Mouse (Mus musculus): ENCODE measurements at regions not wholly inside any gene's neighbourhood (a gene's known extent, or its start where the extent isn't known, plus 50 kb on each side); places are given as distances from the start of the nearest gene placed in this dataset.

GRCm38 (mm10) chr12:10873716-10874401 lies 277.0 kb downstream of the Kcns3 start:
- Histone ChIP-seq H3K9ac (replicated peaks; ENCODE audit: low read length) (no peak overlapping the region), H3K4me1 (ENCODE audit: insufficient read depth, low read length) (no peaks in the 10 kb centered on the region), H3K36me3 (ENCODE audit: insufficient read depth, low read length) (no peaks in the 10 kb centered on the region), H3K9me3 (ENCODE audit: low read length) (no peaks in the 10 kb centered on the region), H3K4me2 (replicated peaks; ENCODE audit: low read depth, low read length) (no peak overlapping the region), H3K27me3 (ENCODE audit: insufficient read depth, low read length) (no peaks in the 10 kb centered on the region), H3K4me3 (ENCODE audit: low read length) (no peak overlapping the region), H3K27ac (ENCODE audit: low read length) (no peak overlapping the region)
- WGBS, result 86% methylated on average over 4 of the region's 4 CpGs
- no peak for ATAC-seq (ENCODE audit: low FRiP score, low TSS enrichment)

- H3K4me2 ChIP-seq (replicated peaks; ENCODE audit: low read depth, low read length), result no peak overlapping the region
- no peaks in the 10 kb centered on the region for H3K4me1 ChIP-seq (ENCODE audit: insufficient read depth, low read length)
- H3K36me3 ChIP-seq (ENCODE audit: insufficient read depth, low read length), result no peaks in the 10 kb centered on the region
- no peak overlapping the region for H3K27ac ChIP-seq (ENCODE audit: low read length)
- H3K9me3 ChIP-seq (ENCODE audit: low read length), result no peaks in the 10 kb centered on the region
- H3K27me3 ChIP-seq (ENCODE audit: insufficient read depth, low read length), result no peaks in the 10 kb centered on the region
- H3K4me3 ChIP-seq (ENCODE audit: low read length), result no peak overlapping the region
- WGBS, result 77% methylated on average over 15 of the region's 15 CpGs
- no peak overlapping the region for H3K9ac ChIP-seq (replicated peaks; ENCODE audit: low read length)
- ATAC-seq (ENCODE audit: low FRiP score, low TSS enrichment), result no peak
Measured at GRCm38 (mm10) chr12:10867674-10868635, 282.9 kb downstream of the Kcns3 start.

GRCm38 (mm10) chr12:10866907-10867538 lies 283.8 kb downstream of the Kcns3 start:
- Histone ChIP-seq H3K4me2 (replicated peaks; ENCODE audit: low read depth, low read length) (no peak overlapping the region), H3K36me3 (ENCODE audit: insufficient read depth, low read length) (no peaks in the 10 kb centered on the region), H3K9ac (replicated peaks; ENCODE audit: low read length) (no peak overlapping the region), H3K4me1 (ENCODE audit: insufficient read depth, low read length) (no peaks in the 10 kb centered on the region), H3K27me3 (ENCODE audit: insufficient read depth, low read length) (no peaks in the 10 kb centered on the region), H3K27ac (ENCODE audit: low read length) (no peak overlapping the region), H3K9me3 (ENCODE audit: low read length) (no peaks in the 10 kb centered on the region), H3K4me3 (ENCODE audit: low read length) (no peak overlapping the region)
- no peak for ATAC-seq (ENCODE audit: low FRiP score, low TSS enrichment)
- WGBS, result 69% methylated on average over 3 of the region's 3 CpGs

- no peak overlapping the region for H3K27ac ChIP-seq (ENCODE audit: low read length)
- H3K27me3 ChIP-seq (ENCODE audit: insufficient read depth, low read length), result no peaks in the 10 kb centered on the region
- H3K9ac ChIP-seq (replicated peaks; ENCODE audit: low read length), result no peak overlapping the region
- H3K4me2 ChIP-seq (replicated peaks; ENCODE audit: low read depth, low read length), result no peak overlapping the region
- peak; percentile 72; the same call in 1 of the 2 replicates for ATAC-seq (ENCODE audit: low FRiP score, low TSS enrichment)
- no peaks in the 10 kb centered on the region for H3K4me1 ChIP-seq (ENCODE audit: insufficient read depth, low read length)
- H3K36me3 ChIP-seq (ENCODE audit: insufficient read depth, low read length), result no peaks in the 10 kb centered on the region
- no peak overlapping the region for H3K4me3 ChIP-seq (ENCODE audit: low read length)
- WGBS, result 24% methylated on average over 2 of the region's 2 CpGs
- H3K9me3 ChIP-seq (ENCODE audit: low read length), result no peaks in the 10 kb centered on the region
Measured at GRCm38 (mm10) chr12:10865294-10865693, 285.6 kb downstream of the Kcns3 start.

GRCm38 (mm10) chr12:10820335-10820734 lies 330.5 kb downstream of the Kcns3 start:
- H3K4me1 ChIP-seq (ENCODE audit: insufficient read depth, low read length), result no peaks in the 10 kb centered on the region
- H3K36me3 ChIP-seq (ENCODE audit: insufficient read depth, low read length), result no peaks in the 10 kb centered on the region
- H3K4me3 ChIP-seq (ENCODE audit: low read length), result no peak overlapping the region
- WGBS, result 89% methylated on average over 2 of the region's 2 CpGs
- no peak overlapping the region for H3K4me2 ChIP-seq (replicated peaks; ENCODE audit: low read depth, low read length)
- no peaks in the 10 kb centered on the region for H3K9me3 ChIP-seq (ENCODE audit: low read length)
- ATAC-seq (ENCODE audit: low FRiP score, low TSS enrichment), result no peak
- H3K27me3 ChIP-seq (ENCODE audit: insufficient read depth, low read length), result no peaks in the 10 kb centered on the region
- no peak overlapping the region for H3K9ac ChIP-seq (replicated peaks; ENCODE audit: low read length)
- no peak overlapping the region for H3K27ac ChIP-seq (ENCODE audit: low read length)

- no peak for ATAC-seq (ENCODE audit: low FRiP score, low TSS enrichment)
- H3K4me3 ChIP-seq (ENCODE audit: low read length), result no peak overlapping the region
- WGBS, result 45% methylated on average over 2 of the region's 2 CpGs
- no peaks in the 10 kb centered on the region for H3K36me3 ChIP-seq (ENCODE audit: insufficient read depth, low read length)
- H3K9ac ChIP-seq (replicated peaks; ENCODE audit: low read length), result no peak overlapping the region
- no peak overlapping the region for H3K27ac ChIP-seq (ENCODE audit: low read length)
- H3K9me3 ChIP-seq (ENCODE audit: low read length), result no peaks in the 10 kb centered on the region
- no peaks in the 10 kb centered on the region for H3K27me3 ChIP-seq (ENCODE audit: insufficient read depth, low read length)
- no peak overlapping the region for H3K4me2 ChIP-seq (replicated peaks; ENCODE audit: low read depth, low read length)
- no peaks in the 10 kb centered on the region for H3K4me1 ChIP-seq (ENCODE audit: insufficient read depth, low read length)
Measured at GRCm38 (mm10) chr12:10818083-10818482, 332.8 kb downstream of the Kcns3 start.

- H3K27me3 ChIP-seq (ENCODE audit: insufficient read depth, low read length), result no peaks in the 10 kb centered on the region
- no peak overlapping the region for H3K27ac ChIP-seq (ENCODE audit: low read length)
- no peaks in the 10 kb centered on the region for H3K4me1 ChIP-seq (ENCODE audit: insufficient read depth, low read length)
- H3K4me2 ChIP-seq (replicated peaks; ENCODE audit: low read depth, low read length), result no peak overlapping the region
- H3K9ac ChIP-seq (replicated peaks; ENCODE audit: low read length), result no peak overlapping the region
- H3K36me3 ChIP-seq (ENCODE audit: insufficient read depth, low read length), result no peaks in the 10 kb centered on the region
- H3K9me3 ChIP-seq (ENCODE audit: low read length), result no peaks in the 10 kb centered on the region
- 86% methylated on average over 2 of the region's 2 CpGs for WGBS
- H3K4me3 ChIP-seq (ENCODE audit: low read length), result no peak overlapping the region
- no peak for ATAC-seq (ENCODE audit: low FRiP score, low TSS enrichment)
Measured at GRCm38 (mm10) chr12:10817516-10817915, 333.3 kb downstream of the Kcns3 start.

GRCm38 (mm10) chr12:10810597-10810996 lies 340.3 kb downstream of the Kcns3 start:
- Histone ChIP-seq H3K27ac (ENCODE audit: low read length) (no peak overlapping the region), H3K4me2 (replicated peaks; ENCODE audit: low read depth, low read length) (no peak overlapping the region), H3K9ac (replicated peaks; ENCODE audit: low read length) (no peak overlapping the region), H3K9me3 (ENCODE audit: low read length) (no peaks in the 10 kb centered on the region), H3K27me3 (ENCODE audit: insufficient read depth, low read length) (no peaks in the 10 kb centered on the region), H3K36me3 (ENCODE audit: insufficient read depth, low read length) (no peaks in the 10 kb centered on the region), H3K4me3 (ENCODE audit: low read length) (no peak overlapping the region), H3K4me1 (ENCODE audit: insufficient read depth, low read length) (no peaks in the 10 kb centered on the region)
- ATAC-seq (ENCODE audit: low FRiP score, low TSS enrichment), result no peak

- no peak overlapping the region for H3K9ac ChIP-seq (replicated peaks; ENCODE audit: low read length)
- H3K27ac ChIP-seq (ENCODE audit: low read length), result no peak overlapping the region
- no peak overlapping the region for H3K4me3 ChIP-seq (ENCODE audit: low read length)
- H3K9me3 ChIP-seq (ENCODE audit: low read length), result no peaks in the 10 kb centered on the region
- ATAC-seq (ENCODE audit: low FRiP score, low TSS enrichment), result no peak
- WGBS, result 49% methylated on average over 2 of the region's 2 CpGs
- H3K4me1 ChIP-seq (ENCODE audit: insufficient read depth, low read length), result no peaks in the 10 kb centered on the region
- no peak overlapping the region for H3K4me2 ChIP-seq (replicated peaks; ENCODE audit: low read depth, low read length)
- no peaks in the 10 kb centered on the region for H3K27me3 ChIP-seq (ENCODE audit: insufficient read depth, low read length)
- no peaks in the 10 kb centered on the region for H3K36me3 ChIP-seq (ENCODE audit: insufficient read depth, low read length)
Measured at GRCm38 (mm10) chr12:10804491-10804890, 346.4 kb downstream of the Kcns3 start.

Measured in kidney, embryonic 16.5 days (tissue).